Mouse (Mus musculus): ENCODE data around the gene Qrfpr. TPM values are rescaled to one million over a fixed set of nuclear protein-coding genes. Genes with fewer than 3 reads are reported as not detected.

Qrfpr gene
- 1.2 and 2.0 TPM in 2 replicates for polyA plus RNA-seq (2014; fragmentation: Nextera tagmentation; extraction: Ambion mirVana)

GRCm38 (mm10) chr3:36221743-36222682 is at the start of gene Qrfpr:
Gene Qrfpr (minus strand): TSS chr3:36222313.
- H3K4me3 ChIP-seq (replicated peaks; ENCODE audit: low read depth, low read length), result peak within 1 kb of the TSS; percentile 28
- ATAC-seq (ENCODE audit: low FRiP score, low TSS enrichment) (no peak), DNase-seq (peak; percentile 56)
- H3K4me2 ChIP-seq (ENCODE audit: low read length), result peak within 1 kb of the TSS; percentile 56
- H3K9ac ChIP-seq (replicated peaks; ENCODE audit: low read length), result no peak within 1 kb of the TSS
- WGBS, result 12% methylated on average over 39 of the region's 39 CpGs
- peaks cover 9% of the 10 kb centered on the region; the same call in 1 of the 2 replicates for H3K27me3 ChIP-seq (ENCODE audit: control insufficient read depth, insufficient read depth, low read length)
- H3K27ac ChIP-seq (replicated peaks; ENCODE audit: low read depth, low read length), result no peak within 1 kb of the TSS
- H3K4me1 ChIP-seq (ENCODE audit: control insufficient read depth, insufficient read depth, low read length), result 0 out of 2 replicates have a peak, but pooled peaks cover 5% of the 10 kb centered on the region
- no peaks in the 10 kb centered on the region for H3K9me3 ChIP-seq (ENCODE audit: control insufficient read depth, low read length)
- no peaks in the 10 kb centered on the region for H3K36me3 ChIP-seq (ENCODE audit: control insufficient read depth, insufficient read depth, low read length)

DNA sequence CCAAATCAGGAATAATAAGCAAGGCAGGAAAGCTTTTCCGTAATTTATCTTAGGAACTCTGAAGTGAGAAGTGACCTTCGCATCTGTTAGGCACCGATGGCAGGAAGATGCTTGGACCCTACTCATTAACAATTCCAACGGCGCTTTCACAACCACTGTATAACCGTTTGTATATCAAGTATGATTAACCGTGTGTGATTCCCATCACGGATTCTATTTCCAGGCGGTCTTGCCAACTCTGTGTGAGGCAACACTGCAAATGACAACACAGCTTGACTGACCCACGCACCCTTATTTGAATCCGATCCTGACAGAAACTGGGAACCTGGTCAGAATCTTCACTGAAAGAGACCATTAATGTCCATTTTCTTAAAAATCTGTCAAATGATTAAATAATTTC is 41.8 kb upstream of the Qrfpr start:
- DNase-seq, result peak; percentile 7
- Histone ChIP-seq H3K4me2 (ENCODE audit: low read length) (no peak overlapping the region), H3K9ac (replicated peaks; ENCODE audit: low read length) (no peak overlapping the region), H3K27me3 (ENCODE audit: control insufficient read depth, insufficient read depth, low read length) (no peaks in the 10 kb centered on the region), H3K4me3 (replicated peaks; ENCODE audit: low read depth, low read length) (no peak overlapping the region), H3K4me1 (ENCODE audit: control insufficient read depth, insufficient read depth, low read length) (no peaks in the 10 kb centered on the region), H3K27ac (replicated peaks; ENCODE audit: low read depth, low read length) (no peak overlapping the region), H3K9me3 (ENCODE audit: control insufficient read depth, low read length) (no peaks in the 10 kb centered on the region), H3K36me3 (ENCODE audit: control insufficient read depth, insufficient read depth, low read length) (no peaks in the 10 kb centered on the region)
- 86% methylated on average over 11 of the region's 11 CpGs for WGBS
- ATAC-seq (ENCODE audit: low FRiP score, low TSS enrichment), result no peak

- 48% methylated on average over 4 of the region's 4 CpGs for WGBS
- Histone ChIP-seq H3K9me3 (ENCODE audit: control insufficient read depth, low read length) (no peaks in the 10 kb centered on the region), H3K27ac (replicated peaks; ENCODE audit: low read depth, low read length) (no peak overlapping the region), H3K9ac (replicated peaks; ENCODE audit: low read length) (no peak overlapping the region), H3K4me1 (ENCODE audit: control insufficient read depth, insufficient read depth, low read length) (no peaks in the 10 kb centered on the region), H3K4me2 (ENCODE audit: low read length) (no peak overlapping the region), H3K36me3 (ENCODE audit: control insufficient read depth, insufficient read depth, low read length) (no peaks in the 10 kb centered on the region), H3K4me3 (replicated peaks; ENCODE audit: low read depth, low read length) (no peak overlapping the region), H3K27me3 (ENCODE audit: control insufficient read depth, insufficient read depth, low read length) (no peaks in the 10 kb centered on the region)
- no peak for ATAC-seq (ENCODE audit: low FRiP score, low TSS enrichment)
- peak; percentile 51 for DNase-seq
Measured at GRCm38 (mm10) chr3:36263265-36263664, 41.2 kb upstream of the Qrfpr start.

GRCm38 (mm10) chr3:36250585-36250984 is 28.5 kb upstream of the Qrfpr start:
- no peaks in the 10 kb centered on the region for H3K9me3 ChIP-seq (ENCODE audit: control insufficient read depth, low read length)
- H3K9ac ChIP-seq (replicated peaks; ENCODE audit: low read length), result no peak overlapping the region
- H3K4me2 ChIP-seq (ENCODE audit: low read length), result no peak overlapping the region
- no peak overlapping the region for H3K4me3 ChIP-seq (replicated peaks; ENCODE audit: low read depth, low read length)
- ATAC-seq (ENCODE audit: low FRiP score, low TSS enrichment) (no peak), DNase-seq (no peak)
- no peaks in the 10 kb centered on the region for H3K4me1 ChIP-seq (ENCODE audit: control insufficient read depth, insufficient read depth, low read length)
- no peak overlapping the region for H3K27ac ChIP-seq (replicated peaks; ENCODE audit: low read depth, low read length)
- 63% methylated on average over 5 of the region's 5 CpGs for WGBS
- H3K36me3 ChIP-seq (ENCODE audit: control insufficient read depth, insufficient read depth, low read length), result no peaks in the 10 kb centered on the region
- H3K27me3 ChIP-seq (ENCODE audit: control insufficient read depth, insufficient read depth, low read length), result no peaks in the 10 kb centered on the region

- no peak overlapping the region for H3K9ac ChIP-seq (replicated peaks; ENCODE audit: low read length)
- ATAC-seq (ENCODE audit: low FRiP score, low TSS enrichment), result no peak
- 86% methylated on average over 2 of the region's 2 CpGs for WGBS
Measured at GRCm38 (mm10) chr3:36248446-36248845, 26.3 kb upstream of the Qrfpr start.

GRCm38 (mm10) chr3:36229941-36230340 is 7.8 kb upstream of the Qrfpr start:
- Histone ChIP-seq H3K27me3 (ENCODE audit: control insufficient read depth, insufficient read depth, low read length) (no peaks in the 10 kb centered on the region), H3K9ac (replicated peaks; ENCODE audit: low read length) (no peak overlapping the region), H3K36me3 (ENCODE audit: control insufficient read depth, insufficient read depth, low read length) (no peaks in the 10 kb centered on the region), H3K4me2 (ENCODE audit: low read length) (no peak overlapping the region), H3K4me3 (replicated peaks; ENCODE audit: low read depth, low read length) (no peak overlapping the region), H3K4me1 (ENCODE audit: control insufficient read depth, insufficient read depth, low read length) (no peaks in the 10 kb centered on the region), H3K9me3 (ENCODE audit: control insufficient read depth, low read length) (no peaks in the 10 kb centered on the region), H3K27ac (replicated peaks; ENCODE audit: low read depth, low read length) (no peak overlapping the region)
- ATAC-seq (ENCODE audit: low FRiP score, low TSS enrichment) (no peak), DNase-seq (no peak)
- 80% methylated on average over 2 of the region's 2 CpGs for WGBS

More at GRCm38 (mm10) chr3:36248446-36248845, 26.3 kb upstream of the Qrfpr start:
- Histone ChIP-seq H3K4me1 (ENCODE audit: control insufficient read depth, insufficient read depth, low read length) (no peaks in the 10 kb centered on the region), H3K27ac (replicated peaks; ENCODE audit: low read depth, low read length) (no peak overlapping the region), H3K4me3 (replicated peaks; ENCODE audit: low read depth, low read length) (no peak overlapping the region), H3K36me3 (ENCODE audit: control insufficient read depth, insufficient read depth, low read length) (no peaks in the 10 kb centered on the region), H3K4me2 (ENCODE audit: low read length) (no peak overlapping the region), H3K9me3 (ENCODE audit: control insufficient read depth, low read length) (no peaks in the 10 kb centered on the region), H3K27me3 (ENCODE audit: control insufficient read depth, insufficient read depth, low read length) (no peaks in the 10 kb centered on the region)
- no peak for DNase-seq

- WGBS, result 96% methylated on average over 1 of the region's 1 CpGs
- Histone ChIP-seq H3K4me3 (replicated peaks; ENCODE audit: low read depth, low read length) (no peak overlapping the region), H3K4me2 (ENCODE audit: low read length) (no peak overlapping the region), H3K9me3 (ENCODE audit: control insufficient read depth, low read length) (no peaks in the 10 kb centered on the region), H3K36me3 (ENCODE audit: control insufficient read depth, insufficient read depth, low read length) (no peaks in the 10 kb centered on the region), H3K9ac (replicated peaks; ENCODE audit: low read length) (no peak overlapping the region), H3K4me1 (ENCODE audit: control insufficient read depth, insufficient read depth, low read length) (0 out of 2 replicates have a peak, but pooled peaks cover 1% of the 10 kb centered on the region), H3K27me3 (ENCODE audit: control insufficient read depth, insufficient read depth, low read length) (peaks cover 3% of the 10 kb centered on the region; the same call in 1 of the 2 replicates), H3K27ac (replicated peaks; ENCODE audit: low read depth, low read length) (no peak overlapping the region)
- no peak for ATAC-seq (ENCODE audit: low FRiP score, low TSS enrichment)
- no peak for DNase-seq
Measured at GRCm38 (mm10) chr3:36227246-36227645, 5.1 kb upstream of the Qrfpr start.

GRCm38 (mm10) chr3:36223361-36223760 is 1.2 kb upstream of the Qrfpr start:
- H3K27ac ChIP-seq (replicated peaks; ENCODE audit: low read depth, low read length), result no peak overlapping the region
- H3K27me3 ChIP-seq (ENCODE audit: control insufficient read depth, insufficient read depth, low read length), result peaks cover 9% of the 10 kb centered on the region; the same call in 1 of the 2 replicates
- ATAC-seq (ENCODE audit: low FRiP score, low TSS enrichment), result no peak
- 0 out of 2 replicates have a peak, but pooled peaks cover 5% of the 10 kb centered on the region for H3K4me1 ChIP-seq (ENCODE audit: control insufficient read depth, insufficient read depth, low read length)
- no peak overlapping the region for H3K4me2 ChIP-seq (ENCODE audit: low read length)
- H3K9ac ChIP-seq (replicated peaks; ENCODE audit: low read length), result no peak overlapping the region
- H3K9me3 ChIP-seq (ENCODE audit: control insufficient read depth, low read length), result no peaks in the 10 kb centered on the region
- DNase-seq, result no peak
- no peak overlapping the region for H3K4me3 ChIP-seq (replicated peaks; ENCODE audit: low read depth, low read length)
- WGBS, result 8% methylated on average over 2 of the region's 2 CpGs
- no peaks in the 10 kb centered on the region for H3K36me3 ChIP-seq (ENCODE audit: control insufficient read depth, insufficient read depth, low read length)

DNA sequence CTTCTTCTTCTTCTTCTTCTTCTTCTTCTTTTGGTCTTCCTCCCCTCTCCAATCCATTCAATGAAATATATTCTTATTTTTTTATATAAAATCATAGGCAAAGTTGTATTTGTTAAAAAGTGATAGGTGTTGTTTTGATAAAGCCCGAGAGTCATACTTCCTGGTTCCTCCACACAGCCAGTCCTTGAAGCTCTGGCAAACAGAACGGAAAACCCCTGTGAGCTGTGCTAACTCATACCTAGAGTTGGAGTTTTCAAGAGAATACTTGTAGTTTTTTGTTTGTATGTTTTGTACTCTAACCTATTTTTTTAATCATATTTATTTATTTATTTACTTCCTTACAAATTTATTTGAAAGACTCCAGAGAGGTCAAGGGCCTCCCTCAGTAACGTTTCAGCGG is 9.4 kb downstream of the Qrfpr start:
- no peak overlapping the region for H3K9ac ChIP-seq (replicated peaks; ENCODE audit: low read length)
- ATAC-seq (ENCODE audit: low FRiP score, low TSS enrichment) (no peak), DNase-seq (no peak)
- no peak overlapping the region for H3K4me2 ChIP-seq (ENCODE audit: low read length)
- no peaks in the 10 kb centered on the region for H3K4me1 ChIP-seq (ENCODE audit: control insufficient read depth, insufficient read depth, low read length)
- H3K4me3 ChIP-seq (replicated peaks; ENCODE audit: low read depth, low read length), result no peak overlapping the region
- H3K9me3 ChIP-seq (ENCODE audit: control insufficient read depth, low read length), result no peaks in the 10 kb centered on the region
- 83% methylated on average over 4 of the region's 4 CpGs for WGBS
- H3K36me3 ChIP-seq (ENCODE audit: control insufficient read depth, insufficient read depth, low read length), result no peaks in the 10 kb centered on the region
- no peaks in the 10 kb centered on the region for H3K27me3 ChIP-seq (ENCODE audit: control insufficient read depth, insufficient read depth, low read length)
- H3K27ac ChIP-seq (replicated peaks; ENCODE audit: low read depth, low read length), result no peak overlapping the region
